Mouse (Mus musculus): ENCODE data around the gene Herc1. TPM values are rescaled to one million over a fixed set of nuclear protein-coding genes. Genes with fewer than 3 reads are reported as not detected.
A peak's percentile ranks its signal among the peaks of the same experiment; 100 is the strongest.

Gene Herc1
- polyA plus RNA-seq (2012; ENCODE audit: insufficient read depth, insufficient read length, missing spikeins), result 11.6 and 15.5 TPM in 2 replicates

GRCm38 (mm10) chr9:66349860-66350787 lies at the start of gene Herc1:
Gene Herc1 (plus strand): TSS chr9:66350450.
- Histone ChIP-seq H3K4me1 (ENCODE audit: control insufficient read depth, insufficient read depth, insufficient read length, low read length) (no peaks in the 10 kb centered on the region), H3K27ac (replicated peaks; ENCODE audit: low read depth, low read length) (peak within 1 kb of the TSS; percentile 90), H3K4me3 (ENCODE audit: insufficient read depth, low read depth, low read length) (peak within 1 kb of the TSS; percentile 84)

DNA sequence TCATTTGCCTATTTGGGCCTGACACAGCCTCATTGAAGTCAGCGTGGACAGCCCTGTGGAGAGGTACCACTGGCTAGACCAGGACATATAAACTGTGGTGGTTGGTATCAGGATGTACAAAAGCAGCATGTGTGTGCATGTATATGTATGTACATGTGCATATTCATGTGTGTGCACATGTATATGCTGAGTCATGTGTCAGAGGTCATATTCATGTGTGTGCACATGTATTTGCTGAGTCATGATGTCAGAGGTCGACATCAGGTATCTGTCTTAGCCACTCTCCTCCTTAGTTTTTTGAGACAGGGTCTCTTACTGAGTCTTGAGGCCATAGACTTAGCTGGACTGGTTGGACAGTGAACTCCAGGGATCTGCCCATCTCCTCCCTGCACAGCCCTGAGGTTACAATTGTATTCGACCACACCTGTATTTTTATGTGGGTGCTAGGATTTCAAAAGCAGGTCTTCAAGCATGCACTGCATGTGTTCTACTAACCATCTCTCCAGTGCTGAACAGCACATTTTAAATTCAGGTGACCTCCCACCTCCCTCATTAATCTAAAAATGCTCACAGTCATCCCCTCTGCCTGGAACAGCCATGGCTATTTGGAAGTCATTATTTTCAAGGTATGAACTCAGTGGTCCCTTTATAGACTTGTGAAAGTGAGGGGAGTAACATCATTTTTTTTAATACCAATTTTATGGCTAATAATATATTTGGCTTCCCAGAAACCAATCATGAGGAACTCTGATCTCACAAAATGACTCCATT lies 45.7 kb upstream of the Herc1 start:
- H3K27ac ChIP-seq (replicated peaks; ENCODE audit: low read depth, low read length), result 0 out of 2 replicates have a peak overlapping the region, but pooled peaks have one; percentile 20
- H3K4me3 ChIP-seq (ENCODE audit: insufficient read depth, low read depth, low read length), result no peak overlapping the region
- peaks cover 3% of the 10 kb centered on the region; the same call in 1 of the 2 replicates for H3K4me1 ChIP-seq (ENCODE audit: control insufficient read depth, insufficient read depth, insufficient read length, low read length)

GRCm38 (mm10) chr9:66305121-66306112 lies 44.8 kb upstream of the Herc1 start:
- H3K4me1 ChIP-seq (ENCODE audit: control insufficient read depth, insufficient read depth, insufficient read length, low read length), result peaks cover 3% of the 10 kb centered on the region; the same call in 1 of the 2 replicates
- peak overlapping the region; percentile 71 for H3K27ac ChIP-seq (replicated peaks; ENCODE audit: low read depth, low read length)
- H3K4me3 ChIP-seq (ENCODE audit: insufficient read depth, low read depth, low read length), result peak overlapping the region; percentile 49

DNA sequence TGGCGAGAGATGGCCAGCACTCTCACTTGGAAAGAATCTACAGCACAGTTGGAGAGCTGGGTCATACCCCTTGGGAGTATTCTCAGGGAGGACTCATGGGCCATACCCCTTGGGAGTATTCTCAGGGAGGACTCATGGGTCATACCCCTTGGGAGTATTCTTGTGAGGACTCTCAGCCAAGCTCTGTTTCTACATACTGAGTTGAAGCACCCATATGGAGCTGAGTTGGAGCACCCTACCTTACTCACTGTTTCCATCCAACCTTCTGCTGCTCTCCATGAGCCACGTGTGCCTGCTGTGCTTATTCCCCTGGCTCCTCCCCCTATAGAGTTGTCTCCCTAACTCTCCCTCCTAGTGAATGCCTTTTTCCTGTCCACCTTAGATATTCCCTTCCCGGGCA lies 43.8 kb upstream of the Herc1 start:
- H3K4me3 ChIP-seq (ENCODE audit: insufficient read depth, low read depth, low read length), result no peak overlapping the region
- H3K4me1 ChIP-seq (ENCODE audit: control insufficient read depth, insufficient read depth, insufficient read length, low read length), result peaks cover 3% of the 10 kb centered on the region
- H3K27ac ChIP-seq (replicated peaks; ENCODE audit: low read depth, low read length), result 0 out of 2 replicates have a peak overlapping the region, but pooled peaks have one; percentile 71

- Histone ChIP-seq H3K4me3 (ENCODE audit: insufficient read depth, low read depth, low read length) (no peak overlapping the region), H3K4me1 (ENCODE audit: control insufficient read depth, insufficient read depth, insufficient read length, low read length) (peaks cover 5% of the 10 kb centered on the region), H3K27ac (replicated peaks; ENCODE audit: low read depth, low read length) (no peak overlapping the region)
Measured at GRCm38 (mm10) chr9:66307341-66307740, 42.9 kb upstream of the Herc1 start.

- H3K27ac ChIP-seq (replicated peaks; ENCODE audit: low read depth, low read length), result no peak overlapping the region
- H3K4me3 ChIP-seq (ENCODE audit: insufficient read depth, low read depth, low read length), result no peak overlapping the region
- H3K4me1 ChIP-seq (ENCODE audit: control insufficient read depth, insufficient read depth, insufficient read length, low read length), result peaks cover 5% of the 10 kb centered on the region
Measured at GRCm38 (mm10) chr9:66308741-66309140, 41.5 kb upstream of the Herc1 start.

- Histone ChIP-seq H3K4me3 (ENCODE audit: insufficient read depth, low read depth, low read length) (no peak overlapping the region), H3K4me1 (ENCODE audit: control insufficient read depth, insufficient read depth, insufficient read length, low read length) (peaks cover 2% of the 10 kb centered on the region; the same call in 1 of the 2 replicates), H3K27ac (replicated peaks; ENCODE audit: low read depth, low read length) (peak overlapping the region; percentile 51)
Measured at GRCm38 (mm10) chr9:66311458-66311857, 38.8 kb upstream of the Herc1 start.

DNA sequence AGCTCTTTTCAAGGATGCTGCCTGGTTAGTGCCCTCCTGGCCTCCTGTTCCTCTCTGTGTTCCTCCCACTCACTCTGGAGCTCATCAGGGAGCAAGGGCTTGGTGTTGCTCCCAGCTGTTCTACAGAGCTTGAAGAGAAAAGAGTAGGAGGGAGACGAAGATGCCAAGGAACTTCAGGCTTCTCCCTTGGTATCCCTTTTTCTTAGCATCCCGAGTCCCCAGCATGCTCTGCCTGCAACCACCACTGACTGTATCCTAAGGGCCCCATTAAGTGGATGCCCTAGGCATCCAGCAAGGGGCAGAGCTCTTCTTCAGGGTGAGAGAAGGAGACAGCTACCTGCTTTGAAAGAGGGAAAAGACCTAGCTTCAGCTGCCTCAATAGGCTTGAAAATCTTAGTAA lies 33.6 kb upstream of the Herc1 start:
- no peak overlapping the region for H3K4me3 ChIP-seq (ENCODE audit: insufficient read depth, low read depth, low read length)
- 0 out of 2 replicates have a peak, but pooled peaks cover 2% of the 10 kb centered on the region for H3K4me1 ChIP-seq (ENCODE audit: control insufficient read depth, insufficient read depth, insufficient read length, low read length)
- H3K27ac ChIP-seq (replicated peaks; ENCODE audit: low read depth, low read length), result no peak overlapping the region

GRCm38 (mm10) chr9:66322010-66322931 lies 28.0 kb upstream of the Herc1 start:
- no peaks in the 10 kb centered on the region for H3K4me1 ChIP-seq (ENCODE audit: control insufficient read depth, insufficient read depth, insufficient read length, low read length)
- no peak overlapping the region for H3K4me3 ChIP-seq (ENCODE audit: insufficient read depth, low read depth, low read length)
- no peak overlapping the region for H3K27ac ChIP-seq (replicated peaks; ENCODE audit: low read depth, low read length)

GRCm38 (mm10) chr9:66326879-66327278 lies 23.4 kb upstream of the Herc1 start:
- H3K27ac ChIP-seq (replicated peaks; ENCODE audit: low read depth, low read length), result no peak overlapping the region
- no peak overlapping the region for H3K4me3 ChIP-seq (ENCODE audit: insufficient read depth, low read depth, low read length)
- H3K4me1 ChIP-seq (ENCODE audit: control insufficient read depth, insufficient read depth, insufficient read length, low read length), result 0 out of 2 replicates have a peak, but pooled peaks cover 2% of the 10 kb centered on the region

- H3K27ac ChIP-seq (replicated peaks; ENCODE audit: low read depth, low read length), result peak overlapping the region; percentile 89; the same call in 1 of the 2 replicates
- no peak overlapping the region for H3K4me3 ChIP-seq (ENCODE audit: insufficient read depth, low read depth, low read length)
- 0 out of 2 replicates have a peak, but pooled peaks cover 2% of the 10 kb centered on the region for H3K4me1 ChIP-seq (ENCODE audit: control insufficient read depth, insufficient read depth, insufficient read length, low read length)
Measured at GRCm38 (mm10) chr9:66329474-66329873, 20.8 kb upstream of the Herc1 start.

GRCm38 (mm10) chr9:66330437-66330836 lies 19.8 kb upstream of the Herc1 start:
- Histone ChIP-seq H3K4me3 (ENCODE audit: insufficient read depth, low read depth, low read length) (no peak overlapping the region), H3K27ac (replicated peaks; ENCODE audit: low read depth, low read length) (peak overlapping the region; percentile 89), H3K4me1 (ENCODE audit: control insufficient read depth, insufficient read depth, insufficient read length, low read length) (0 out of 2 replicates have a peak, but pooled peaks cover 2% of the 10 kb centered on the region)

DNA sequence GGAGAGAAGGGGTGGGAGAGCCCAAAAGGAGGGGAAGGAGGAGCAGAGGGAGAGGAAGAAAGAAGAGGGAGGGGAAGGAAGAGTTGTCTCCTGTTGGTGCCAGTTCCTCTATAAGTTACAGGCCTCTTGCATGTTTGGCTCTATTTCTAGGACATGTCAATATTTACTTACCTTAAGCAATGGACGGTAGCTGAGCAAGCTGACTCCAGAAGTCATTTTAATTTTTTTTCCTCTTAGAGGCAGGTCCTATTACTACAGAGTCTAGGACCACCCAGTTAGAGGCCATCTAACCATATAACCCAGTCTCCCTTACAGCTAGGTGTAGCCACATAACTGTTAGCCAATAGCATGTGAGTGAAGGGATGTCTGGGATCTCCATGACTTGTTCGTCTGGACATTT lies 18.7 kb upstream of the Herc1 start:
- H3K4me3 ChIP-seq (ENCODE audit: insufficient read depth, low read depth, low read length), result no peak overlapping the region
- H3K27ac ChIP-seq (replicated peaks; ENCODE audit: low read depth, low read length), result no peak overlapping the region
- H3K4me1 ChIP-seq (ENCODE audit: control insufficient read depth, insufficient read depth, insufficient read length, low read length), result 0 out of 2 replicates have a peak, but pooled peaks cover 2% of the 10 kb centered on the region

All from brown adipose tissue, adult 24 weeks (tissue).